Mouse (Mus musculus): ENCODE data around the gene Pdcd1. TPM values are rescaled to one million over a fixed set of nuclear protein-coding genes. Genes with fewer than 3 reads are reported as not detected.
A peak's percentile ranks its signal among the peaks of the same experiment; 100 is the strongest.
"Not testable (repeated sequence)": the region's sequence is repeated elsewhere in the genome, so short reads cannot be mapped to it uniquely, and the experiment has no call there.

The Pdcd1 gene
- polyA plus RNA-seq (2015; fragmentation: Nextera tagmentation; extraction: Ambion mirVana): 0.14 and 0.55 TPM in 2 replicates

DNA sequence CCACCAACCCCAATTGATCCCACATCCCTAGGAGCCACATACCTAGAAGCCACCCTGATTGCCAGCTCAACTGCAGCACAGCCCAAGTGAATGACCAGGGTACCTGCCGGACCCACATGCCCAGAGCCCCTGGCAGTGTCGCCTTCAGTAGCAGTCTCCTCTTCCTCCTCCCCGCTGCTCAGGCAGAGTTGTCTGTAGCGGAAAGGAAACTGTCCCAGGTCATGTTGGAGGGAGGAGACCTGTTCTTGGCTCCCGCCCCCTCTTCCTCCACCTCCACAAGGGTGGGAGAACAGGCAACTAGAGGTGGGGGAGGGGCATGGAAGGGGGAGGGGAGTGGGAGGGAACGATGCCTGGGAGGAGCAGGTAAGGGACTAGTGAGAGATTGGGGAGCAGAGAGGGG lies at the start of gene Pdcd1:
TSS of gene Pdcd1 (minus strand) at position 181 of the 400 bp plus-strand sequence.
- Histone ChIP-seq H3K9me3 (no peaks in the 10 kb centered on the region), H3K36me3 (no peaks in the 10 kb centered on the region), H3K27me3 (no peaks in the 10 kb centered on the region), H3K9ac (no peak within 1 kb of the TSS), H3K4me1 (peaks cover 15% of the 10 kb centered on the region), H3K4me2 (no peak within 1 kb of the TSS), H3K4me3 (no peak within 1 kb of the TSS), H3K27ac (peak within 1 kb of the TSS; percentile 75)
- 48% methylated on average over 6 of the region's 6 CpGs for WGBS
- ATAC-seq (ENCODE audit: insufficient number of reproducible peaks, low FRiP score, low TSS enrichment, low read depth): no peak

DNA sequence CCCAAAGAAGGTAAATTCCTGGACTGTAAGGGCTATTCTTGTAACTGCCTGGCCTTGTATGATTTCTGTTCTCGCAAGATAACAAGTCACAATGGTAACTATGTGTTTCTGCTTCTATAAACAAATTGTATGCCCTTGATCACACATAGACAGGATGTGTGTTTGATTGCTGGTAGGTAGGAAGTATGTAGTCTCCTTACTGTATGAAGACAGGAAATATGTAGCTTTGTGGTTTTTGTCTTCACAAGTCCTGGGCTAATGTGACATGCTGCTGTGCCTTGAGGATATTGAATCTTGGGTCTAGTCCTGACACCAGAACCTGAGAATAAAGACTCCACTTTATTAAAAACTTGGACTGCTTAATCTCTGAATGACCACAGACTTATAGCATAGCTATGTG lies 39.4 kb upstream of the Pdcd1 start:
- H3K4me1 ChIP-seq: no peaks in the 10 kb centered on the region
- H3K27ac ChIP-seq: no peak overlapping the region
- no peaks in the 10 kb centered on the region for H3K36me3 ChIP-seq
- no peak overlapping the region for H3K9ac ChIP-seq
- no peaks in the 10 kb centered on the region for H3K27me3 ChIP-seq
- no peak overlapping the region for H3K4me3 ChIP-seq
- no peaks in the 10 kb centered on the region for H3K9me3 ChIP-seq
- WGBS: 87% methylated on average over 1 of the region's 1 CpGs
- ATAC-seq (ENCODE audit: insufficient number of reproducible peaks, low FRiP score, low TSS enrichment, low read depth): no peak
- H3K4me2 ChIP-seq: no peak overlapping the region

DNA sequence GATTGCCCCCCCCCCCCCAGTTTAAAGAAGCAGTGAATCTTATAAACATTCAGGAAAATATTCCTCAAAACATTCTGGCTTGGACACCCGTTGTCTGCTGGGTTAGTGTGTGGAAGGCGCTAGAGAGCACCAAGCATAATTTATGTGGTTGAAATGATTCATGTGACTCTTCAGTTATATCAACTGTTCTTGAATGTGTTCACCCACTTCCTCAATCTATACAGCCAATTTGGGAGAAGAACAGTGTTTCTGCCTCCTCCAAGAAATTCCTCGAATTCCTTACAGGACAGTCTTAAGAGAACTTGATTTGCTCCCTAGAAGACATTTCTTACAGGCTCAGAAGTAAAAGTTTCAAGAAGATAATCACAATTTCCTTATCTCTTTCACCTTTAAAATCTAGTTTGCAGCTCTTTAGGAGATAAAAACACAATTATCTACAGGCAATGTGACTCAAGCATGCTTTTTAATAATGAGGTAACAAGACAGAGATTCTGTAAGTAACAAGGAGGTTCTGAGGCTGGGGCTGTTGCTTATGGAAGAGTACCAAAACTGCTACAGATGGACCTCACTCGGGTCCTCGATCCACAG lies 34.1 kb upstream of the Pdcd1 start:
- no peak overlapping the region for H3K4me3 ChIP-seq
- 82% methylated on average over 5 of the region's 5 CpGs for WGBS
- ATAC-seq (ENCODE audit: insufficient number of reproducible peaks, low FRiP score, low TSS enrichment, low read depth): no peak
- no peaks in the 10 kb centered on the region for H3K9me3 ChIP-seq
- no peak overlapping the region for H3K9ac ChIP-seq
- H3K4me2 ChIP-seq: no peak overlapping the region
- no peaks in the 10 kb centered on the region for H3K27me3 ChIP-seq
- no peaks in the 10 kb centered on the region for H3K36me3 ChIP-seq
- no peak overlapping the region for H3K27ac ChIP-seq
- no peaks in the 10 kb centered on the region for H3K4me1 ChIP-seq

GRCm38 (mm10) chr1:94085324-94086105 lies 33.2 kb upstream of the Pdcd1 start:
- Histone ChIP-seq H3K27ac (no peak overlapping the region), H3K4me2 (no peak overlapping the region), H3K4me1 (no peaks in the 10 kb centered on the region), H3K36me3 (no peaks in the 10 kb centered on the region), H3K27me3 (peaks cover 6% of the 10 kb centered on the region), H3K9ac (no peak overlapping the region), H3K9me3 (no peaks in the 10 kb centered on the region), H3K4me3 (no peak overlapping the region)
- 79% methylated on average over 5 of the region's 5 CpGs for WGBS
- ATAC-seq (ENCODE audit: insufficient number of reproducible peaks, low FRiP score, low TSS enrichment, low read depth): no peak

DNA sequence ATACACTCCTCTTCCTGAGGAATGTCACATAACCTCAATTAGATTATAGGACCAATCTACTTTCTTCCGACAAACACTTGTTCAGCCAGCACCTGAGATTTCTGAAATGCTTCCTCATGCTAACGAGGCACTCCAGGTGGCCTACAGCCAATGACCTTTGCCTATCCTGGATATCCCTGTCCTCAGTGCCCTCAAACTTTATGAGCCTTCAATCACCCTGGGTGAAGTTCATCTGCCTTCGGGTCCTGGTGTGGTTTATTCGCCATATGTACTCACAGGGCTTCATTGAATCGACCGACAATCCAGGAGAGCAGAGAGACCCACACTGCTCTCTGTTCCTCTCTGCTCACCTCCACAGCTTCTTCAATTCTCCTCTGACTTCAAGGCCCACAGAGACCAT lies 29.4 kb upstream of the Pdcd1 start:
- WGBS: 67% methylated on average over 6 of the region's 6 CpGs
- no peak overlapping the region for H3K27ac ChIP-seq
- no peak overlapping the region for H3K4me2 ChIP-seq
- no peaks in the 10 kb centered on the region for H3K36me3 ChIP-seq
- ATAC-seq (ENCODE audit: insufficient number of reproducible peaks, low FRiP score, low TSS enrichment, low read depth): no peak
- H3K9ac ChIP-seq: no peak overlapping the region
- no peak overlapping the region for H3K4me3 ChIP-seq
- 0 out of 2 replicates have a peak, but pooled peaks cover 5% of the 10 kb centered on the region for H3K4me1 ChIP-seq
- peaks cover 13% of the 10 kb centered on the region for H3K27me3 ChIP-seq
- H3K9me3 ChIP-seq: no peaks in the 10 kb centered on the region

DNA sequence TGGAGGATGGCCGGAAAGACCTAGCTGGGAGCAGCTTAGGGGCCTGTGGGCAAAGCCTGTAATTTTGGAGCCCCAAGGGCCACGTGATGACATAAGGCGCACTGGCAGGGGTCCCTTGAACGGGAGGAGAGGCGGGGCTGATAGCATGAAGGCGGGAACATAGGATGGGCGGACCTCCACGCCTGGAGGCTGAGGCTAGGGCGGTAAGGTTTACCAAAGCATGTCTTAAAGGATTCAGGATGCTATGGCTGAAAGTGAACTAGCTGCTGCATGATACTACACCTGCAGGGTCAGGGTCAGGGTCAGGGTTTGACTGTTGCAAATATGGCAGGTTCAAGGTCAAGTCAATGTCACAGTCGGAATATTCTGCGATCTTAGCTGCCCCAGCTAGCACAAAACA lies 28.8 kb upstream of the Pdcd1 start:
- peaks cover 13% of the 10 kb centered on the region for H3K27me3 ChIP-seq
- no peak overlapping the region for H3K27ac ChIP-seq
- H3K9me3 ChIP-seq: no peaks in the 10 kb centered on the region
- no peak for ATAC-seq (ENCODE audit: insufficient number of reproducible peaks, low FRiP score, low TSS enrichment, low read depth)
- H3K9ac ChIP-seq: no peak overlapping the region
- H3K4me3 ChIP-seq: no peak overlapping the region
- no peak overlapping the region for H3K4me2 ChIP-seq
- H3K4me1 ChIP-seq: 0 out of 2 replicates have a peak, but pooled peaks cover 5% of the 10 kb centered on the region
- H3K36me3 ChIP-seq: no peaks in the 10 kb centered on the region
- 53% methylated on average over 11 of the region's 11 CpGs for WGBS

DNA sequence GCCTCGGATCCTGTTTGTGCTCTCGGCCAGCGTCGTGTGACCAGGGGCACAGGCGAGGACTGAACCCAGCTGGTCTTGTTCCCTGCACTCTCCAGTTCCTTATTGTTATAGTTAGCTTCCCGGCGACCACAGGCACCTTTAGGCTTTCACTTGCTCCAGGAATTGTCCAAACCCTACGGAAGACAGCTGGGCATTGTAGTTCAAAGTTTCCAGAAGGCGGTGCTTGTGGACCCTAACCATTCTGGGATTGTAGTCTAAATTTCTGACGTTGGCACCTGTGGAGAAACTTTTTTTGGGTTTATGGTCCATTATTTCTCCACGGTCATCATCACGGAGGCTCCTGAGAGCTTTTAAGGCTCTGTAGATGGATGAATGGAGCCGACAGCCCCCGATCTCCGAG lies 28.4 kb upstream of the Pdcd1 start:
- H3K4me2 ChIP-seq: no peak overlapping the region
- WGBS: 47% methylated on average over 15 of the region's 15 CpGs
- no peak overlapping the region for H3K27ac ChIP-seq
- no peak overlapping the region for H3K4me3 ChIP-seq
- peaks cover 13% of the 10 kb centered on the region for H3K27me3 ChIP-seq
- no peaks in the 10 kb centered on the region for H3K9me3 ChIP-seq
- H3K9ac ChIP-seq: no peak overlapping the region
- H3K4me1 ChIP-seq: 0 out of 2 replicates have a peak, but pooled peaks cover 5% of the 10 kb centered on the region
- no peaks in the 10 kb centered on the region for H3K36me3 ChIP-seq
- ATAC-seq (ENCODE audit: insufficient number of reproducible peaks, low FRiP score, low TSS enrichment, low read depth): no peak

DNA sequence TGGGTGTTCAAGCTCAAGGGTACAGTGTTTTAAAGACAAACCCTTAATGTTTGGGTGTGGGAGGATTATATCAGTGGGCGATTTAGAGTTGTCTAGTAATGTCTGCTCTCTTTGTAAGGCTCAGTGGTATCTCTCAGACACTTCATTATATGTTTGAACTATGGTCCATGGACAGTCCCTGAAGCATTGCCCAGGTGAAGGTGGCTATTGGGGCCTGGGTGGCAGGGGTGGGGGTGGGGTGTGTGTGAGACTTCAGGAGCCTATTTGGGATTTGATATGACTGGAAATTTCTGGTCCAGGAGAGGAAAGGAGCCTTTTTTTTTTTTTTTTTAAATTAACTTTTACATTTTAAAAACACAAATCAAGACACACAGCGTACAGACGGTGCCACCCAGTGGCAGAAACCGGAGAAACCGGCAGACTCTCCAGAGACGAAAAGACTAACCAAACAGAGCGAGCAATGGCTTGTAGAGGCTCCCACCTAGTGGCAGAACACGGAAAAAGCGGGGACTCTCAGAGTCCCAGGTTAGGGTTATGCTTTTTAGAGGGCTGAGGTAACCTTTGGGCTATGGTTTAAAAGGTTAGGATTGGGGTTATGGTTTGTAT lies 26.6 kb upstream of the Pdcd1 start:
- Histone ChIP-seq H3K27ac (no peak overlapping the region), H3K4me2 (no peak overlapping the region), H3K4me3 (no peak overlapping the region), H3K36me3 (no peaks in the 10 kb centered on the region), H3K27me3 (peaks cover 13% of the 10 kb centered on the region), H3K9me3 (no peaks in the 10 kb centered on the region), H3K9ac (no peak overlapping the region), H3K4me1 (0 out of 2 replicates have a peak, but pooled peaks cover 5% of the 10 kb centered on the region)
- 5% methylated on average over 9 of the region's 9 CpGs for WGBS
- ATAC-seq (ENCODE audit: insufficient number of reproducible peaks, low FRiP score, low TSS enrichment, low read depth): 0 out of 2 replicates have a peak, but pooled peaks have one; percentile 50

DNA sequence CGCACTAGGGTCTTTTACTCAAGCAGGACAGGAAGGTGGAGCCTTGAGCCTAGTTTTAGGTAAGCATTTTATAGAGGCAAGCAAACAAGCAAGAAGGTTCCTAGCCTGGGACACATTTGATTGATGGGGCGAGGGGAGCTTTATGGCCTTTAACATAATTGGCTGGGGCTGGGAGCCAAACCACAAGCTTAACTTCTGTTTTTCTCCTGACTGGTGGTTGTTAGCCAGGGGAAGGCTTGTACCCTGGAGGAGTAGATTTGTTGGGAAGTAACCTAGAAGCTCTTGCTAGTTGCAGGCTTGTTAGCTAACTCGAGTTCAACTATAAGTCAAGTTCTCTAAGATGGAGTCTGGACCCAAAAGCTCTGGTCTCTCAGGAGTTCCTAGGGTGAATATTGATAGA lies 26.0 kb upstream of the Pdcd1 start:
- WGBS: 29% methylated on average over 3 of the region's 3 CpGs
- ATAC-seq (ENCODE audit: insufficient number of reproducible peaks, low FRiP score, low TSS enrichment, low read depth): no peak
- H3K36me3 ChIP-seq: no peaks in the 10 kb centered on the region

DNA sequence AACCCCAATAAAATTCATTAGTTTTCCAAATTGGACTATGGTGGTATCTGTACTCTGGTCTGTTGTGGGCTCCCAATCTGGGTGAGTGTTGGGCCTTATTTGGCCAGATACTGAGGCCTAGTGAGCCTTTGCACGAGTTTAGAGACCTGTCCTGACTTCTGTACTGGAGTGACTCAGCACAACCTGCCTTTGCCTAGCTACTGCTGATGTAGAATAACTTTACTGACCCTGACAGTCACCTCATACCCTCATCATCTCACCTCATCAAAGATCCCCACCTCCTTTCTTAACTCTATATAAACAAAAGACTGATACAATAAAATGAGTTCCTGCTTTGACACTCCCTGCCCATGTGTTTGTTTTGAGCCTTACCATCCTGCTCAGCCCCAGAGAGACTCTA lies 24.3 kb upstream of the Pdcd1 start:
- Histone ChIP-seq H3K36me3 (no peaks in the 10 kb centered on the region), H3K4me2 (no peak overlapping the region), H3K27me3 (peaks cover 13% of the 10 kb centered on the region), H3K9ac (no peak overlapping the region), H3K27ac (no peak overlapping the region), H3K9me3 (no peaks in the 10 kb centered on the region), H3K4me1 (0 out of 2 replicates have a peak, but pooled peaks cover 5% of the 10 kb centered on the region), H3K4me3 (no peak overlapping the region)
- no peak for ATAC-seq (ENCODE audit: insufficient number of reproducible peaks, low FRiP score, low TSS enrichment, low read depth)
- WGBS: 34% methylated on average over 1 of the region's 1 CpGs

More for the DNA sequence above, 26.0 kb upstream of the Pdcd1 start:
- Histone ChIP-seq H3K9me3 (no peaks in the 10 kb centered on the region), H3K4me2 (no peak overlapping the region), H3K27ac (no peak overlapping the region), H3K4me1 (0 out of 2 replicates have a peak, but pooled peaks cover 5% of the 10 kb centered on the region), H3K27me3 (peaks cover 13% of the 10 kb centered on the region), H3K9ac (no peak overlapping the region), H3K4me3 (no peak overlapping the region)

- no peaks in the 10 kb centered on the region for H3K36me3 ChIP-seq
- no peak overlapping the region for H3K4me2 ChIP-seq
- H3K4me3 ChIP-seq: no peak overlapping the region
- ATAC-seq (ENCODE audit: insufficient number of reproducible peaks, low FRiP score, low TSS enrichment, low read depth): no peak
- no peak overlapping the region for H3K27ac ChIP-seq
- H3K27me3 ChIP-seq: no peaks in the 10 kb centered on the region
- H3K4me1 ChIP-seq: 0 out of 2 replicates have a peak, but pooled peaks cover 5% of the 10 kb centered on the region
- H3K9me3 ChIP-seq: no peaks in the 10 kb centered on the region
- 82% methylated on average over 6 of the region's 6 CpGs for WGBS
- H3K9ac ChIP-seq: no peak overlapping the region
Measured at GRCm38 (mm10) chr1:94074756-94075155, 22.4 kb upstream of the Pdcd1 start.

GRCm38 (mm10) chr1:94058281-94058680 lies 5.9 kb upstream of the Pdcd1 start:
- H3K36me3 ChIP-seq; H3K27me3 ChIP-seq; H3K4me1 ChIP-seq; ATAC-seq (ENCODE audit: insufficient number of reproducible peaks, low FRiP score, low TSS enrichment, low read depth); H3K4me2 ChIP-seq; H3K4me3 ChIP-seq; H3K9ac ChIP-seq; H3K27ac ChIP-seq; H3K9me3 ChIP-seq: not testable (repeated sequence)
- WGBS: 73% methylated on average over 1 of the region's 1 CpGs
